Mouse (Mus musculus) neural tube, embryonic 14.5 days (tissue): ENCODE data around the gene Ndrg3. TPM values are rescaled to one million over a fixed set of nuclear protein-coding genes. Genes with fewer than 3 reads are reported as not detected.

ENCODE experiments used
- ATAC-seq: fragments of 200-750 bp; cut with Nextera tagmentation; 2 replicates; pipeline ENCODE4 v1.8.0; 2017; ENCODE audit warnings: low read depth, mild to moderate bottlenecking, moderate TSS enrichment, moderate library complexity
- H3K27ac ChIP-seq: fragments of 300-500 bp; sonication (generic); 2 replicates; pipeline ENCODE4 v1.5.1; 2014; ENCODE audit warnings: low read depth, mild to moderate bottlenecking, control low read depth, low read length, moderate library complexity, mixed read lengths
- H3K27me3 ChIP-seq: fragments of 300-500 bp; sonication (generic); 2 replicates; pipeline ENCODE4 v1.6.1; 2014; ENCODE audit warnings: low read length; ENCODE audit not compliant: control insufficient read depth, insufficient read depth
- H3K36me3 ChIP-seq: fragments of 300-500 bp; sonication (generic); 2 replicates; pipeline ENCODE4 v1.6.1; 2014; ENCODE audit warnings: low read length, mixed read lengths; ENCODE audit not compliant: control insufficient read depth, insufficient read depth
- H3K4me1 ChIP-seq: fragments of 300-500 bp; sonication (generic); 2 replicates; pipeline ENCODE4 v1.6.1; 2014; ENCODE audit warnings: low read length; ENCODE audit not compliant: control insufficient read depth, insufficient read depth
- H3K4me2 ChIP-seq: fragments of 300-500 bp; sonication (generic); 2 replicates; pipeline ENCODE4 v1.6.1; 2014; ENCODE audit warnings: mild to moderate bottlenecking, low read depth, low read length, control low read depth
- H3K4me3 ChIP-seq: fragments of 300-500 bp; sonication (generic); 2 replicates; pipeline ENCODE4 v1.5.1; 2014; ENCODE audit warnings: low read depth, low read length, control low read depth, mixed read lengths
- H3K9ac ChIP-seq: fragments of 300-500 bp; sonication (generic); replicated peaks from 2 replicates; pipeline ENCODE4 v1.6.1; 2014; ENCODE audit warnings: low read depth, mild to moderate bottlenecking, control low read depth, low read length, mixed read lengths
- H3K9me3 ChIP-seq: fragments of 300-500 bp; sonication (generic); 2 replicates; pipeline ENCODE4 v1.6.1; 2016; ENCODE audit warnings: low read length; ENCODE audit not compliant: control insufficient read depth
- WGBS: fragments of 180-500 bp; shearing (Covaris S2); extraction: QIAGEN DNeasy Blood & Tissue Kit; methylation state at CpG from one replicate; pipeline ENCODE4 v1.1.7; 2014; 5-methylcytosine and 5-hydroxymethylcytosine counted together
- polyA plus RNA-seq: library from polyadenylated mRNA; unstranded; fragments of >200 nt; fragmentation: Nextera tagmentation; extraction: Ambion mirVana; gene quantifications from 2 replicates; pipeline ENCODE4 v1.2.1, GENCODE M21; 2014

Ndrg3 gene
- polyA plus RNA-seq, 1 experiment from 2014 or later = 158 TPM

- no peak overlapping the region for H3K4me3 ChIP-seq
- no peak overlapping the region for H3K9ac ChIP-seq
- H3K4me1 ChIP-seq = peaks cover 7% of the 10 kb centered on the region
- no peak for ATAC-seq
- WGBS = 80% methylated on average over 2 of the region's 2 CpGs
- no peak overlapping the region for H3K4me2 ChIP-seq
- no peaks in the 10 kb centered on the region for H3K9me3 ChIP-seq
- no peaks in the 10 kb centered on the region for H3K27me3 ChIP-seq
- H3K36me3 ChIP-seq = no peaks in the 10 kb centered on the region
- H3K27ac ChIP-seq = no peak overlapping the region
These were observed 11.8 kb downstream of the Ndrg3 start for GRCm38 (mm10) chr2:156980059-156980458.

- Histone ChIP-seq H3K4me2 (no peak overlapping the region), H3K4me1 (no peaks in the 10 kb centered on the region; the same call in 1 of the 2 replicates), H3K27ac (no peak overlapping the region), H3K9ac (no peak overlapping the region), H3K36me3 (no peaks in the 10 kb centered on the region), H3K4me3 (no peak overlapping the region), H3K9me3 (no peaks in the 10 kb centered on the region), H3K27me3 (no peaks in the 10 kb centered on the region)
- peak; percentile 63; the same call in 1 of the 2 replicates for ATAC-seq
These were observed 15.1 kb downstream of the Ndrg3 start for GRCm38 (mm10) chr2:156976711-156977110.

DNA sequence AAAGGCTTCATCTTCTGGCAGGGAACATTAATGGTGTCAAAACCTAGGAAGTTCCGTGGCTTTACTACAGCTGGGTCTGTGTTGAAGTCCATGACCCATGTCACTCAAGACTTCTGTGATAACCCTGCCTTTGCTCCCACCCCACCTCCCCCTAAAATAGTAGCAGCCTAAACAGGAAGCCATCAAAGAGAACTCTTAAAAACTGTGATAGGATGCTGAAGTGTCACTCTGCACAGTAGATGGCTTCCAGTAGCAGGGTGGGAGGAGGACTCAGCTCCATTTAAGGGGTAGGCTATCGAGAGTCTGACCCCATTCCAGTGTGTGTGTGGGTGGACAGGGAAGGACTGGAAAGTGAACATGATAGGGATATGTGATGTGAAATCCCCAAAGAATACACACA is 16.9 kb downstream of the Ndrg3 start:
- Histone ChIP-seq H3K27ac (no peak overlapping the region), H3K4me3 (no peak overlapping the region), H3K4me1 (no peaks in the 10 kb centered on the region; the same call in 1 of the 2 replicates), H3K4me2 (no peak overlapping the region), H3K9ac (no peak overlapping the region), H3K27me3 (no peaks in the 10 kb centered on the region), H3K9me3 (no peaks in the 10 kb centered on the region), H3K36me3 (no peaks in the 10 kb centered on the region)
- WGBS = 81% methylated on average over 2 of the region's 2 CpGs
- no peak for ATAC-seq

GRCm38 (mm10) chr2:156973316-156974100 is 18.3 kb downstream of the Ndrg3 start:
- no peak for ATAC-seq
- WGBS = 82% methylated on average over 5 of the region's 5 CpGs
- Histone ChIP-seq H3K4me1 (no peaks in the 10 kb centered on the region; the same call in 1 of the 2 replicates), H3K9me3 (no peaks in the 10 kb centered on the region), H3K4me2 (no peak overlapping the region), H3K36me3 (peaks cover 3% of the 10 kb centered on the region; the same call in 1 of the 2 replicates), H3K27ac (no peak overlapping the region), H3K4me3 (no peak overlapping the region), H3K27me3 (no peaks in the 10 kb centered on the region), H3K9ac (no peak overlapping the region)

DNA sequence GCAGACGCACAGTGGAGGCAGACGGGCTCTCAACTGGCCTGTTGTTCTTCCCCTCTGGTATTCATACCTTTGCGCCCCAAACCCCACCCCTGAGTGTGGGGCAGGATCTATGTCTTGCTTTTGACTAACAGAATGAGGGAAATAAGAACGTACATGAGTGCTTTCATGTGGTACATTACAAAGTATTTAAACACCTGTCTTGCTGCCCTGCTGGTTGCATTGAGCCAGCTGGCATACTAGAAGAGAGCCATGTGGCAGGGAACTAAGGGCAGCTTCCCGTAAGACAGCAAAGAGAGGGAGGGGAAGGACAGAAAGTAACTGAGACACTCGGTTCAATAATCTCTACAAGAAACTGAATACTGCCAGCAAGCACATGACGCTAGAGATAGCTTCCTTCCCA is 21.6 kb downstream of the Ndrg3 start:
- no peak overlapping the region for H3K27ac ChIP-seq
- H3K4me1 ChIP-seq = no peaks in the 10 kb centered on the region
- no peak overlapping the region for H3K4me3 ChIP-seq
- no peaks in the 10 kb centered on the region for H3K27me3 ChIP-seq
- H3K36me3 ChIP-seq = peaks cover 7% of the 10 kb centered on the region; the same call in 1 of the 2 replicates
- H3K9ac ChIP-seq = no peak overlapping the region
- H3K4me2 ChIP-seq = no peak overlapping the region
- WGBS = 75% methylated on average over 7 of the region's 7 CpGs
- ATAC-seq = no peak
- H3K9me3 ChIP-seq = no peaks in the 10 kb centered on the region

DNA sequence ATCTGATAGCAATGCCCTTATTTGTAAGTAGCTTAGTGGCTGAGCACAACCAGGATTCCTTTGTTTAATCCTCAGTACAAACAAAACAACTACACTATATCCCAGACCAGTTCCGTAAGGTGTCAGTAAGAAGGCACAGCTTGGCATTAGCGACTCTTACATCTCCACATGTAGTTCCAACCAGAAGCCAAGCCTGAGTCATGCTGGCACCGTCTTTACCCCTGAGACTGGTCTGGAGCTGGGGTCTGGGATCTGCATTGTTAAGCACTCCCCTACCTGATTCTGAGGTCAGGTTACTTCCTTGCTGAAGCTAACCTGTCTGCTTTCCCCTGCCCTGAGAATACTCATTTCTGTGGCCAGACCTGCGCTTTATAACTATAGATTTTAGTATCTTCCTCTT is 23.4 kb downstream of the Ndrg3 start:
- Histone ChIP-seq H3K9me3 (no peaks in the 10 kb centered on the region), H3K27me3 (no peaks in the 10 kb centered on the region), H3K9ac (no peak overlapping the region), H3K4me3 (no peak overlapping the region), H3K27ac (no peak overlapping the region), H3K4me1 (no peaks in the 10 kb centered on the region), H3K36me3 (peaks cover 7% of the 10 kb centered on the region; the same call in 1 of the 2 replicates), H3K4me2 (no peak overlapping the region)
- no peak for ATAC-seq
- WGBS = 87% methylated on average over 4 of the region's 4 CpGs

DNA sequence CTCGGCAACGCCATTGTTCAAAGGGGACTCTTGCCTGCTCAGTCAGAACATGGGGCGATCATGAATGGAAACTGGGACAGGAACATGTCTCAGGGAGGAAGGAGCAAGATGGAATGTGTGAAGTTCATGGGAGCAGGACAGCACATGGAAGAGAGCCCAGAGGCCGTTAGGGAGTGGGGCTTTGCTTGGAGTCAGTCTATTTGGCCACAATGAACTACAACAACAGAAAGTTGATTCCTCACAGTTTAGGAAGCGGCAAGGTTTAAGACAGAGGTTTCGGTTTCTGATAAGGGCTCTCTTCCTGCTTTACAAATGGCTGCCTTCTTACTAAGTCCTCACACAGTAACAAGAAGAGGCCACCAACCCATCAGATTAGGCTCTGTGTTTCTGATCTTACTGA is 24.5 kb downstream of the Ndrg3 start:
- Histone ChIP-seq H3K4me3 (no peak overlapping the region), H3K9ac (no peak overlapping the region), H3K27ac (no peak overlapping the region), H3K9me3 (no peaks in the 10 kb centered on the region), H3K4me1 (no peaks in the 10 kb centered on the region), H3K4me2 (no peak overlapping the region), H3K27me3 (no peaks in the 10 kb centered on the region), H3K36me3 (peaks cover 7% of the 10 kb centered on the region; the same call in 1 of the 2 replicates)
- WGBS = 85% methylated on average over 6 of the region's 6 CpGs
- no peak for ATAC-seq

- Histone ChIP-seq H3K36me3 (peaks cover 7% of the 10 kb centered on the region; the same call in 1 of the 2 replicates), H3K27me3 (no peaks in the 10 kb centered on the region), H3K9me3 (no peaks in the 10 kb centered on the region), H3K4me2 (no peak overlapping the region), H3K27ac (no peak overlapping the region), H3K9ac (no peak overlapping the region), H3K4me3 (no peak overlapping the region), H3K4me1 (no peaks in the 10 kb centered on the region)
- WGBS = 96% methylated on average over 7 of the region's 7 CpGs
- no peak for ATAC-seq
These were observed 28.0 kb downstream of the Ndrg3 start for GRCm38 (mm10) chr2:156963891-156964290.

GRCm38 (mm10) chr2:156958496-156959252 is 33.2 kb downstream of the Ndrg3 start:
- no peaks in the 10 kb centered on the region for H3K4me1 ChIP-seq
- no peak overlapping the region for H3K9ac ChIP-seq
- no peak overlapping the region for H3K27ac ChIP-seq
- WGBS = 92% methylated on average over 9 of the region's 9 CpGs
- H3K4me2 ChIP-seq = no peak overlapping the region
- no peak for ATAC-seq
- no peaks in the 10 kb centered on the region; the same call in 1 of the 2 replicates for H3K36me3 ChIP-seq
- H3K4me3 ChIP-seq = no peak overlapping the region
- H3K9me3 ChIP-seq = no peaks in the 10 kb centered on the region
- H3K27me3 ChIP-seq = no peaks in the 10 kb centered on the region
